Mouse (Mus musculus): ENCODE measurements around the gene Ccdc155. TPM values are rescaled to one million over a fixed set of nuclear protein-coding genes. Genes with fewer than 3 reads are reported as not detected.

Ccdc155 gene
- total RNA-seq (2023): 0.33 to 1.3 TPM (median 0.63 TPM) in 4 replicates

DNA sequence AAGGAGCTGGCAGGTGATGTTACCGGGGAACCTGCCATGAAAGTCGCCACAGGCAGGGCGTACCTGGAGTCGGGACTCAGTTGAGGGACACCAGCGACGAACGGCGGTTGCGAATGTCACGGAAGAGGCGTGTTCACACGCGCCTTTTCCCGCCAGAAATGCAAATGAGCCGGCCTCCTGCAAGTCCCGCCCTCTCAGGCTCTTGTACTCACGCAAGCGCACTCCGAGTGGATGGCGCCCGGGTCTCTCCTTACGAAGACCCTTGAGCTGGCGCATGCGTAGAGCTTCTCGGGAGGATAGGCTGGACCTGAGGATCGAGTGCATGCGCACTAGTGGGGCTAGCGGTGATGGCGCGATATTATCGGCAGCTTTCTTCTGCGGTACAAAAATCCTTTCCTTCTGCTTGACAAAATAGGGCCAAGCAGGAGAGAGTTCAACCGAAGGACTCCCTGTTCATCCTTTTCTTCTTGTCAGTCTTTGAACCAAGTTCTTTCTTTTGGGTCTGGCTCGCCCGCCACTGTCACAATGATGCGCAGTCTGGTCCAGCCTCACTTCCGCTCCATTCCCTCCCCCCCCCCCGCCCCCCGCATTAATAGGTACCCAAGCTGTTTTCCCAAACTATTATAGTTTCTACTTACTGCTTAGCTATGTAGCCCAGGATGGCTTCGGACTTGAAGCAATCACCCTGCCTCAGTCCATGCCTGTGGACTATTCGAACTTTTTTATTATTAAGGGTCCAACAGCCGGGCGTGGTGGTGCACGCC lies at the start of gene Ccdc155:
TSS of gene Ccdc155 (minus strand) at position 513 of the 764 bp plus-strand sequence.

DNA sequence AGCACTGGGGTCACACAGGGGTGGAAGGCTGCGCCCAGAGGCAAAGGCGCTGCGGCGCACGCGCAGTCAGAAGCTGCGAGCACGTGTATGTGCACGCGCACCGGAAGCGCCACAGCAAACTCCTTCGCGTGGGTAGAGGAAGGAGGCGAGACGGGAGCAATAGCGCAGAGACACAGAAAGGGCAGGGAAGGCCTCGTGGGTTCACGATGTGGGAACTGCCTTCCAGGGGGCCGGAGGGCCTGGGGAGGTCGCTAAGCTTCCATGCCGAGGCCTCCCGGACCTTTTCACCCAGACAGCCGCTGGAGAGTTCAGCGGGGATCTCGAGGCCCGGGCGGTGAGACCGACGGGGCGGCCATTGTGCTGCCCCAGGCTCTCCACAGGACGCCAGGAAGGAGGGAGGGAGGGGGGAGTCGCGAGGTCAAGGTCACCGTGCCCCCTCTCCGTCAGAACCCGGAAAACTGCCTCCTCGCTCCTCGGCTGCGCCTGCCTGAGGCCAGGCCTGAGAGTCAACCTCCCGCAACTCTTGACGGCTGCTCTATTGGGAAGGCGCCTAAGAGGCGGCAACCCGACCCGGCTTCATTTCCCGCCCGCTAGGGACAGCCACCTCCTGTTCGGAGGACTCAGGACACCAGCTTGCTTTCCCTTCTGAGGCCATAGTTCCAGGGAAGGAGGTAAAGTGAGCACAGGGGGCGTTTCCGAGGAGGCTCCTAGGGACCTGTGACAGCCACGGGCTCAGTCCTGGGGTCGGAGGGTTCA lies 36.1 kb upstream of the Ccdc155 start, which contains the start of gene Slc6a16:
TSS of gene Slc6a16 (plus strand) at position 453 of the 756 bp plus-strand sequence.

GRCm38 (mm10) chr7:45238723-45239496 lies 34.2 kb upstream of the Ccdc155 start, which contains the start of gene Cd37:
Gene Cd37 (minus strand): TSS chr7:45239115.

GRCm38 (mm10) chr7:45215673-45216441 lies 11.2 kb upstream of the Ccdc155 start, which contains the start of gene Tead2:
Gene Tead2 (plus strand): TSS chr7:45215753.

GRCm38 (mm10) chr7:45211851-45212251 lies 7.2 kb upstream of the Ccdc155 start, which contains the start of gene Dkkl1:
Gene Dkkl1 (minus strand): TSS chr7:45212147.

DNA sequence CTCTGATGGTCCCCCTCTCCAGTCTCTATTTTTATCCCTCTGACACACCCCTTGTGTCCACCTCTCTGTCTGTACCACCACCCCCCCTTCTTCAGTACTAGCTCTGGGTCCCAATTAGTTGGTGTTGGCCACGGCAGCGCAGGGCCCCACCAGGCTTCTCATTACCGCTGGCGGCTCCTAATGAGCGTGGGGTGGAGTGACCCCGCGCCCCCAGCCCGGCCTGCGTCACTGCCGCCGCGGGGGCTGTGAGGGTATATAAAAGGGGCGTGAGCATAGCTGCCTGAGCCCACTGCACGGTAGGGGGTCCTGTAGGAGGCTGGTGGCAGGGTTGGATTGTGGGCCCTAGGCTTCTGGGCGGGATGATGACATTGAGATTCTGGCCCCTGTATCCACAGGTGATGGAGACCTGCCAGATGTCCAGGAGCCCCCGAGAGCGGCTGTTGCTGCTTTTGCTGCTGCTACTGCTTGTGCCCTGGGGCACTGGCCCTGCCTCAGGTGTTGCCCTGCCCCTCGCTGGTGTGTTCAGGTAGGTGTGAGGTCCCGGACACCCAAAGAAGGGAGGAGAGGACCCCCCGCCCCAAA lies 23.7 kb downstream of the Ccdc155 start, which contains the start of gene Pth2:
TSS of gene Pth2 (plus strand) at position 100 of the 582 bp plus-strand sequence.

DNA sequence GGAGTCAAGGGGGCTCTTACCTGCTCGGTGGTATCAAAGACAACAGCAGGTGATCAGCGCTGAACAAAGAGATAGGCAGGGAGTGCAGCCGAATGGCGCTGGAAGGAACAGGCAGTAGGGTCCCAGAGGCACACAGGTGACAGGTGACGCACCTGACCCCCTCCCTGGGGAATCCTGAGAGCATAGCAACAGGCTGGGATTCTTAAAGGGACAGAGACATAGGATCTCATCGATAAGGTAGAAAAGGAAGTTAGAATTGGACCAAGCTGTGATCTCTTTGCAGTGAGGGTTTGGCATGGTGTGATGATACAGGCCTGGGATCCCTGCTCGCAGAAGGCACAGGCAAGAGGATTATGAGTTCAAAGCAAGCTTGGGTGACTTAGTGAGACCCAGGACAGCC lies 25.2 kb downstream of the Ccdc155 start, which contains the start of gene Gfy:
TSS of gene Gfy (minus strand) at position 101 of the 400 bp plus-strand sequence.

GRCm38 (mm10) chr7:45163735-45164490 lies 40.8 kb downstream of the Ccdc155 start, which contains the start of gene Slc17a7:
Gene Slc17a7 (plus strand): TSS chr7:45163949.

DNA sequence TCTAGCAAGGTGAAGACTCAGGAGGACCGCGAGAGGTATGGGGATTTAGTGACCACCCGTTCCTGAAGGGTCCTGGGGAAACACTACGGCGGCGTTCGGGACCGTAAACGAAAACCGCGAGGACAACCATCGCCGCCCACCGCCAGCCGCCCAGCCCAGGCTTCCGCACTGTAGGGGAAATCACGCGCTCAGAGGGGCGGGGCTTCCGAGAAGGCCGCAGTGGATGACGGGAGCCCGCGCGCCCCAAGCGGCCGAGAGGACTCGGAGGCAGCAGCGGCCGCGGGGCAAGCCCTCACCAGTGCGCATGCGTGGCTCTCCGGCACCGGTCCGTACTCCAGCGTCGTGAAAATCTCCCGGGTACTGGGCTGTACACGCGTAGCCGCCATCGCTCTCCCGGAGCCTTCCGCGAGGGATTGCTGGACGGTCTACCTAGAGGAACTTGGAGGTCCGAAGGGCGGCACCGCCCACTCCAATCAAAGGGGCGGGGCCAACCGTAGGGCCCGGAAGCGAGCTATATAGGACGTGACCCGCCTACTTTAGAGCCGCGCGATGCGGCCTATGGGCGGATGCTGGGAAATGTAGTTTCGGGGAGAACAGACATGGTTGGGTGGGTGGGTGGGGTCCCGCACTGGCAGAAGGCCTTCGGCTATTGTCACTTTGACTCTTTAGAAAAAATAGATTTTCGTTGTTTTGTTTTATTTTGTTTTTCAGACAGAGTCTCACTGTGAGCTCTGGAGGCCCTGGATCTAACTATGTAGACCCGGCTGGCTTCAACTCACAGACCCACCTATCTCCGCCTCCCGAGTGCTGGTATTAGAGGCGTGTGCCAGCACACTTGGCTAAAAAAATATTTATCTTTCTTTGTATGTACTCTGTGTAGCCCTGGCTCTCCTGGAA lies 50.3 kb downstream of the Ccdc155 start, which contains the start of the genes Pih1d1 and Aldh16a1:
TSS of gene Pih1d1 (plus strand) at position 208 of the 897 bp plus-strand sequence.
TSS of gene Aldh16a1 (minus strand) at position 489 of the 897 bp plus-strand sequence.

GRCm38 (mm10) chr7:45135993-45136567 lies 68.6 kb downstream of the Ccdc155 start, which contains the start of the genes Gm45713 and Flt3l:
Gene Gm45713 (minus strand): TSS chr7:45136231.
Gene Flt3l (minus strand): TSS chr7:45136432.

Other genes starting within 250 kb of the Ccdc155 start
- 0.60 TPM in 1 of 4 replicates, not detected in the others for gene Cpt1c, start 230.0 kb downstream of the Ccdc155 start, total RNA-seq (2023)
- 144 to 150 TPM (median 149 TPM) in 4 replicates for gene Prmt1, start 218.3 kb downstream of the Ccdc155 start, total RNA-seq (2023)
- 149 to 182 TPM (median 160 TPM) in 4 replicates for gene Irf3, start 207.2 kb downstream of the Ccdc155 start, total RNA-seq (2023)
- gene Bcl2l12, start 206.2 kb downstream of the Ccdc155 start, total RNA-seq (2023): 31.3 to 35.1 TPM (median 34.3 TPM) in 4 replicates
- 92.2 to 102 TPM (median 101 TPM) in 4 replicates for gene Scaf1, start 188.5 kb downstream of the Ccdc155 start, total RNA-seq (2023)
- 13.1 to 16.8 TPM (median 14.4 TPM) in 4 replicates for gene Rras, start 186.9 kb downstream of the Ccdc155 start, total RNA-seq (2023)
- 69.9 to 75.6 TPM (median 73.7 TPM) in 4 replicates for gene Prr12, start 152.0 kb downstream of the Ccdc155 start, total RNA-seq (2023)
- gene Nosip, start 142.5 kb downstream of the Ccdc155 start, total RNA-seq (2023): 51.4 to 59.1 TPM (median 57.5 TPM) in 4 replicates
- 2.5 to 3.6 TPM (median 3.0 TPM) in 4 replicates for gene Prrg2, start 142.2 kb downstream of the Ccdc155 start, total RNA-seq (2023)
- 2.1 to 5.0 TPM (median 2.8 TPM) in 4 replicates for gene Rcn3, start 112.7 kb downstream of the Ccdc155 start, total RNA-seq (2023)
- gene Fcgrt, start 101.0 kb downstream of the Ccdc155 start, total RNA-seq (2023): 27.9 to 34.9 TPM (median 30.5 TPM) in 4 replicates
- 2,382 to 2,495 TPM (median 2,446 TPM) in 4 replicates for gene Rps11, start 80.5 kb downstream of the Ccdc155 start, total RNA-seq (2023)
- 4,153 to 4,573 TPM (median 4,453 TPM) in 4 replicates for gene Rpl13a, start 76.1 kb downstream of the Ccdc155 start, total RNA-seq (2023)
- not detected in 4 replicates for gene Gm45713, start 68.7 kb downstream of the Ccdc155 start, total RNA-seq (2023)
- gene Flt3l, start 68.5 kb downstream of the Ccdc155 start, total RNA-seq (2023): 65.5 to 79.4 TPM (median 71.3 TPM) in 4 replicates
- 40.9 to 53.7 TPM (median 42.8 TPM) in 4 replicates for gene Pih1d1, start 50.6 kb downstream of the Ccdc155 start, total RNA-seq (2023)
- gene Aldh16a1, start 50.3 kb downstream of the Ccdc155 start, total RNA-seq (2023): 104 to 117 TPM (median 113 TPM) in 4 replicates
- gene Slc17a7, start 40.9 kb downstream of the Ccdc155 start, total RNA-seq (2023): not detected in 4 replicates
- not detected in 4 replicates for gene Gfy, start 25.3 kb downstream of the Ccdc155 start, total RNA-seq (2023)
- gene Pth2, start 23.9 kb downstream of the Ccdc155 start, total RNA-seq (2023): not detected in 4 replicates
- 0.86 to 2.6 TPM (median 1.2 TPM) in 3 of 4 replicates, not detected in the other for gene Dkkl1, start 7.3 kb upstream of the Ccdc155 start, total RNA-seq (2023)
- not detected in 4 replicates for gene Tead2, start 10.9 kb upstream of the Ccdc155 start, total RNA-seq (2023)
- gene Cd37, start 34.2 kb upstream of the Ccdc155 start, total RNA-seq (2023): 1,712 to 1,809 TPM (median 1,728 TPM) in 4 replicates
- gene Slc6a16, start 36.2 kb upstream of the Ccdc155 start, total RNA-seq (2023): not detected in 4 replicates
- 0.95 to 1.4 TPM (median 0.98 TPM) in 3 of 4 replicates, not detected in the other for gene Slc6a21, start 72.6 kb upstream of the Ccdc155 start, total RNA-seq (2023)
- 10.6 to 12.8 TPM (median 11.5 TPM) in 4 replicates for gene Trpm4, start 128.9 kb upstream of the Ccdc155 start, total RNA-seq (2023)
- gene Hrc, start 130.4 kb upstream of the Ccdc155 start, total RNA-seq (2023): not detected in 4 replicates
- 0.21 to 0.47 TPM (median 0.43 TPM) in 3 of 4 replicates, not detected in the other for gene Ppfia3, start 162.1 kb upstream of the Ccdc155 start, total RNA-seq (2023)
- gene Lin7b, start 165.7 kb upstream of the Ccdc155 start, total RNA-seq (2023): 1.8 to 2.4 TPM in 2 of 4 replicates, not detected in the others
- gene Snrnp70, start 190.8 kb upstream of the Ccdc155 start, total RNA-seq (2023): 589 to 644 TPM (median 622 TPM) in 4 replicates
- not detected in 4 replicates for gene Kcna7, start 200.8 kb upstream of the Ccdc155 start, total RNA-seq (2023)
- not detected in 4 replicates for gene Ntf5, start 208.8 kb upstream of the Ccdc155 start, total RNA-seq (2023)
- gene Lhb, start 215.9 kb upstream of the Ccdc155 start, total RNA-seq (2023): not detected in 4 replicates
- 15.2 to 18.0 TPM (median 16.1 TPM) in 4 replicates for gene Gys1, start 230.0 kb upstream of the Ccdc155 start, total RNA-seq (2023)
- gene Ruvbl2, start 233.2 kb upstream of the Ccdc155 start, total RNA-seq (2023): 40.7 to 51.8 TPM (median 44.5 TPM) in 4 replicates